Mouse (Mus musculus) intestine, postnatal 0 days (tissue): ENCODE data around the gene Ppm1h. TPM values are rescaled to one million over a fixed set of nuclear protein-coding genes. Genes with fewer than 3 reads are reported as not detected.

Experiments used
- ATAC-seq: fragments of 200-750 bp; cut with Nextera tagmentation; 2 replicates; pipeline ENCODE4 v1.8.0; 2017; ENCODE audit warnings: mild to moderate bottlenecking, moderate TSS enrichment, moderate library complexity
- H3K27ac ChIP-seq: fragments of 300-500 bp; sonication (generic); 2 replicates; pipeline ENCODE4 v1.5.1; 2014; ENCODE audit warnings: mild to moderate bottlenecking, low read depth, low read length, moderate library complexity
- H3K27me3 ChIP-seq: fragments of 300-500 bp; sonication (generic); replicated peaks from 2 replicates; pipeline ENCODE4 v1.6.1; 2014; ENCODE audit warnings: low read length, mixed read lengths; ENCODE audit not compliant: control insufficient read depth, insufficient read depth
- H3K36me3 ChIP-seq: fragments of 300-500 bp; sonication (generic); 2 replicates; pipeline ENCODE4 v1.6.1; 2014; ENCODE audit warnings: mild to moderate bottlenecking, moderate library complexity; ENCODE audit not compliant: control insufficient read depth, insufficient read depth
- H3K4me1 ChIP-seq: fragments of 300-500 bp; sonication (generic); replicated peaks from 2 replicates; pipeline ENCODE4 v1.6.1; 2014; ENCODE audit warnings: antibody characterized with exemption, low read length, mixed read lengths; ENCODE audit not compliant: control insufficient read depth, insufficient read depth
- H3K4me2 ChIP-seq: fragments of 300-500 bp; sonication (generic); replicated peaks from 2 replicates; pipeline ENCODE4 v1.6.1; 2014; ENCODE audit warnings: low read depth, mild to moderate bottlenecking, moderate library complexity
- H3K4me3 ChIP-seq: fragments of 300-500 bp; sonication (generic); 2 replicates; pipeline ENCODE4 v1.5.1; 2014; ENCODE audit warnings: low read depth, low read length
- H3K9ac ChIP-seq: fragments of 300-500 bp; sonication (generic); 2 replicates; pipeline ENCODE4 v1.6.1; 2014; ENCODE audit warnings: mild to moderate bottlenecking, low read depth, low read length
- H3K9me3 ChIP-seq: fragments of 300-500 bp; sonication (generic); 2 replicates; pipeline ENCODE4 v1.6.1; 2016; ENCODE audit warnings: mixed run types; ENCODE audit not compliant: control insufficient read depth
- CTCF ChIP-seq: sonication (generic); IDR thresholded peaks from 2 replicates; pipeline ENCODE4 v1.5.1; 2016; ENCODE audit warnings: low read depth, mild to moderate bottlenecking, control low read depth, antibody characterized with exemption, moderate library complexity
- WGBS: fragments of 180-500 bp; shearing (Covaris S2); extraction: QIAGEN DNeasy Blood & Tissue Kit; methylation state at CpG from one replicate; pipeline ENCODE4 v1.1.7; 2014; 5-methylcytosine and 5-hydroxymethylcytosine counted together
- polyA plus RNA-seq: library from polyadenylated mRNA; unstranded; fragments of >200 nt; fragmentation: Nextera tagmentation; extraction: Ambion mirVana; gene quantifications from 2 replicates; pipeline ENCODE4 v1.2.1, GENCODE M21; 2015

Ppm1h gene
- polyA plus RNA-seq, 1 experiment from 2014 or later = 17.9 TPM

- Histone ChIP-seq H3K36me3 (peaks cover 6% of the 10 kb centered on the region), H3K4me3 (no peak overlapping the region), H3K9me3 (no peaks in the 10 kb centered on the region), H3K27me3 (no peaks in the 10 kb centered on the region), H3K4me1 (no peaks in the 10 kb centered on the region), H3K27ac (peak overlapping the region; percentile 63), H3K4me2 (peak overlapping the region; percentile 13), H3K9ac (no peak overlapping the region)
- no peak for ATAC-seq
- no peak for TF ChIP-seq CTCF
- WGBS = 52% methylated on average over 10 of the region's 12 CpGs
Measured at GRCm38 (mm10) chr10:122912086-122912690, 233.6 kb downstream of the Ppm1h start.

- Histone ChIP-seq H3K4me1 (no peaks in the 10 kb centered on the region), H3K9me3 (no peaks in the 10 kb centered on the region), H3K4me3 (no peak overlapping the region), H3K36me3 (no peaks in the 10 kb centered on the region), H3K27ac (peak overlapping the region; percentile 63), H3K27me3 (no peaks in the 10 kb centered on the region), H3K4me2 (peak overlapping the region; percentile 13), H3K9ac (0 out of 2 replicates have a peak overlapping the region, but pooled peaks have one; percentile 22)
- peak; percentile 25 for ATAC-seq
- TF ChIP-seq CTCF = no peak
- WGBS = 30% methylated on average over 19 of the region's 19 CpGs
Measured at GRCm38 (mm10) chr10:122912701-122913368, 234.3 kb downstream of the Ppm1h start.

DNA sequence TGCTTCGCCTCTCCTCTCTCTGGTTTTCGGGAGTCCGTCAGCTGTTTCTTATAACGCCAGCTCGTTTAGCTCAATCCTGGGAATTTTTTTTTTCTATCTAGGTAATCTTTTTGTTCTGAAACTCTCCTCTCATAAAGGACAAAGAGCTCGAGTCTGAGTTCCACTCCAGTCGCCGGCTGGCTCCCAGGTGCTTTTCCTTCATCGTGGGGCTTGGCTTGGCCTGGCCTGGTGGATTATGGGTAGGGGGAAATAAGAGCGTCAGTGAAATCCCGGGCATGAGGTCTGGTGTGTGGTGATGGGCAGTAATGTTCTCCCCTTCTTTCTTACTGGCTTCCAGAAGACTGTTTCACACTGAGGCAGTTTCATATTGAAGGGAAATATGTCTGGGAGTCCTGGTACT, 234.8 kb downstream of the Ppm1h start:
- 0 out of 2 replicates have a peak overlapping the region, but pooled peaks have one; percentile 22 for H3K9ac ChIP-seq
- no peak for ATAC-seq
- no peak overlapping the region for H3K4me3 ChIP-seq
- H3K4me1 ChIP-seq = no peaks in the 10 kb centered on the region
- 60% methylated on average over 11 of the region's 11 CpGs for WGBS
- no peak overlapping the region for H3K4me2 ChIP-seq
- H3K27ac ChIP-seq = peak overlapping the region; percentile 63
- H3K27me3 ChIP-seq = no peaks in the 10 kb centered on the region
- no peaks in the 10 kb centered on the region for H3K36me3 ChIP-seq
- no peak for TF ChIP-seq CTCF
- no peaks in the 10 kb centered on the region for H3K9me3 ChIP-seq

DNA sequence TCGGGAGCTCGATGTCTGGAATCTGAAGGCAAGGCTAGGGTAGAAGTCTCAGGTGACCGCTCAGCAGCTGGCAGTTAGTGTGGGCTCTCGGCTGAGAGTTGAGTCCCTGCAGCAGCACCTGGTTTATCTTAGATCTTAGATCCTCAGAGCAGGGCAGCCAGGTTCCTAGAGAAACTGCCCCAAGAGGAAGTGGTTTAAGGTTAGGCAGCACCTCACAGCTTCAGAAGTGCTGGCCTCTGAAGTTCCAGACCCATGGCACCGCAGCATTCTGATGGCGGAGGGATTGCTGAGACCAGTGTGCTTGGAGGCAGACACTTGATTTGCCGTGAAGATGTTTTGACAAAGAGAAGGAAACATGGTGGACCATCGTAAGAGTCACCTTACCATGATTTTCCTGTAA, 237.3 kb downstream of the Ppm1h start:
- Histone ChIP-seq H3K9me3 (no peaks in the 10 kb centered on the region), H3K9ac (no peak overlapping the region), H3K36me3 (peaks cover 7% of the 10 kb centered on the region; the same call in 1 of the 2 replicates), H3K27me3 (no peaks in the 10 kb centered on the region), H3K27ac (no peak overlapping the region), H3K4me3 (no peak overlapping the region), H3K4me2 (no peak overlapping the region), H3K4me1 (no peaks in the 10 kb centered on the region)
- 87% methylated on average over 8 of the region's 8 CpGs for WGBS
- no peak for ATAC-seq
- no peak for TF ChIP-seq CTCF

DNA sequence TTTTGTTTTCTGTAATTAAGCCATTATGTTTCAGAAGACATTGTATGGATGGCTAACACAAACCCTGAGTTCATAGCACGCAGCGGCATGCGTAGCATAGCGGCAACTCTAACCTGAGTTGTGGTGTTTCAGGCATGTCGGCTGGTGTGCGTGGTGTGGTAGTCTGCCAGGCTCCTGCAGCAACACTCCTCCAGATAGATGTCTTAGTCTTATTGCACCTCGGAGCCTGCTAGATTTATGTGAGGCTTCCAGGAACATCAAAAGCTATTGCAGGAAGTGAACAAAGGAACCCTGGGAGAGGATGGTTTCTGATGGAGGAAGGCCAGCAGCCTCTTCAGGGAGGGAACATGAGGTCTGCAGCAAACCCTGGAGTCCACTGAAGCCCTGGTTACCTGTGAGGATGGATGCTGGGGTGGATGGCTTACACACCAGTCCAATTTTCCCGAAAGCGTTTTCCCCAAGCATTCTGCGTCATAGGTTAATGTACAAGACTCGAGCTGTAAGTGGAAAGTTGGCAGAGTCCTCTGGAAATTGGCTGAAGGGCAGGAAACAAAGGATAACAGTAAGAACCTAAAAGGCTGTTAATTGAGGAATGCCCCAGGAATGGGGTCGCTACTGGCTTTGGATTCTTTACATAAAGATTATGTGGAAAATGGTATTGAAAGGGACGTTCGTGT, 239.2 kb downstream of the Ppm1h start:
- ATAC-seq = no peak
- no peak for TF ChIP-seq CTCF
- H3K36me3 ChIP-seq = peaks cover 13% of the 10 kb centered on the region; the same call in 1 of the 2 replicates
- H3K4me2 ChIP-seq = no peak overlapping the region
- no peaks in the 10 kb centered on the region for H3K27me3 ChIP-seq
- no peaks in the 10 kb centered on the region for H3K4me1 ChIP-seq
- no peak overlapping the region for H3K4me3 ChIP-seq
- H3K27ac ChIP-seq = no peak overlapping the region
- no peaks in the 10 kb centered on the region for H3K9me3 ChIP-seq
- WGBS = 88% methylated on average over 14 of the region's 14 CpGs
- no peak overlapping the region for H3K9ac ChIP-seq

DNA sequence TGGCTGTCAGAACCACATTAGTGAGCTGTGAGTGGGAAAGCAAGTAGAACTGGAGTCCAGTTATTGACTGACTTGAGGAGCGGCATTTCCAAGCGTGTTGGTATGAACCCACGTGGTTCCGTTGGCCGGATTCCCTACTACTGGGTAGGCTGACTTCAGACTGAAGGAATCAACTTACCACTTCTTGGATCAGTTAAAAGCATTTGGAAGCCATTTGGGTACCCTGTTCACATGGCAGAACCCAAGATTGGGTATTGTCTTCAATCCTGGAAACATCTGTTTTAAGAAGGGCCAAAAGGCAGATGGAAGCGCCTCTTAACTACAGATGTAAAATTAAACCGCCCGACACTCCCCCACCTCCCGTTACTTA, 239.7 kb downstream of the Ppm1h start:
- H3K4me1 ChIP-seq = no peaks in the 10 kb centered on the region
- H3K36me3 ChIP-seq = peaks cover 13% of the 10 kb centered on the region; the same call in 1 of the 2 replicates
- TF ChIP-seq CTCF = no peak
- ATAC-seq = no peak
- no peak overlapping the region for H3K27ac ChIP-seq
- H3K4me2 ChIP-seq = no peak overlapping the region
- no peak overlapping the region for H3K4me3 ChIP-seq
- no peaks in the 10 kb centered on the region for H3K27me3 ChIP-seq
- no peaks in the 10 kb centered on the region for H3K9me3 ChIP-seq
- 96% methylated on average over 9 of the region's 9 CpGs for WGBS
- H3K9ac ChIP-seq = no peak overlapping the region
